Mouse (Mus musculus): ENCODE measurements at regions not wholly inside any gene's neighbourhood (a gene's known extent, or its start where the extent isn't known, plus 50 kb on each side); places are given as distances from the start of the nearest gene placed in this dataset.

- intact Hi-C loops (cut with DNase I), result no loop called here
- no peak for DNase-seq (ENCODE audit: low spot score in 2 of 2)
Observed at GRCm38 (mm10) chr3:140702271-140702681, 509.9 kb downstream of the Pdha2 start.

- intact Hi-C loops (cut with DNase I), result no loop called here
- no peak for DNase-seq (ENCODE audit: low spot score in 2 of 2)
Observed at GRCm38 (mm10) chr3:140697295-140697694, 514.9 kb downstream of the Pdha2 start.

GRCm38 (mm10) chr3:140682794-140683193 lies 529.4 kb downstream of the Pdha2 start:
- intact Hi-C loops (cut with DNase I), result loop anchor here (10.0 kb wide), 1 partner anchor 1152 kb away; no protein-coding TSS in a partner anchor
- no peak for DNase-seq (ENCODE audit: low spot score in 2 of 2)

- intact Hi-C loops (cut with DNase I), result no loop called here
- DNase-seq (ENCODE audit: low spot score in 2 of 2), result no peak
Observed at GRCm38 (mm10) chr3:140645785-140646388, 566.3 kb downstream of the Pdha2 start.

GRCm38 (mm10) chr3:140619885-140620284 lies 592.3 kb downstream of the Pdha2 start:
- no peak for DNase-seq (ENCODE audit: low spot score in 2 of 2)
- intact Hi-C loops (cut with DNase I), result no loop called here

Data from left cerebral cortex, postnatal 36 days (tissue).